Mouse (Mus musculus) kidney, adult 9 months (tissue): ENCODE data around the gene Rab33b.

Experiments
- DNase-seq: peaks from one replicate; pipeline ENCODE4 v3.0.0; 2022

Rab33b gene

GRCm38 (mm10) chr3:51517467-51517866, 33.7 kb downstream of the Rab33b start:
- peak; percentile 29 for DNase-seq

GRCm38 (mm10) chr3:51517878-51518762, 34.4 kb downstream of the Rab33b start:
- DNase-seq, result no peak

- no peak for DNase-seq
These were observed 35.0 kb downstream of the Rab33b start for GRCm38 (mm10) chr3:51518763-51519121.

- no peak for DNase-seq
These were observed 37.5 kb downstream of the Rab33b start for GRCm38 (mm10) chr3:51521262-51521661.

- DNase-seq, result no peak
These were observed 41.6 kb downstream of the Rab33b start for GRCm38 (mm10) chr3:51525186-51525785.

GRCm38 (mm10) chr3:51526891-51527290, 43.2 kb downstream of the Rab33b start:
- no peak for DNase-seq

- DNase-seq, result peak; percentile 58
These were observed 48.0 kb downstream of the Rab33b start for GRCm38 (mm10) chr3:51531473-51532281.

GRCm38 (mm10) chr3:51532282-51532620, 48.5 kb downstream of the Rab33b start:
- DNase-seq, result no peak

GRCm38 (mm10) chr3:51533573-51533972, 49.9 kb downstream of the Rab33b start:
- DNase-seq, result no peak

- no peak for DNase-seq
These were observed 50.3 kb downstream of the Rab33b start for GRCm38 (mm10) chr3:51534013-51534412.

GRCm38 (mm10) chr3:51539567-51540408, 56.1 kb downstream of the Rab33b start:
- peak; percentile 67 for DNase-seq

GRCm38 (mm10) chr3:51540659-51541058, 56.9 kb downstream of the Rab33b start:
- DNase-seq, result no peak

GRCm38 (mm10) chr3:51544442-51545128, 60.9 kb downstream of the Rab33b start:
- DNase-seq, result no peak
